Mouse (Mus musculus) liver, embryonic 12.5 days (tissue): ENCODE results near the gene Thbs4. TPM values are rescaled to one million over a fixed set of nuclear protein-coding genes. Genes with fewer than 3 reads are reported as not detected.

Source experiments
- ATAC-seq: fragments of 200-750 bp; cut with Nextera tagmentation; 2 replicates; pipeline ENCODE4 v1.8.0; 2017; ENCODE audit warnings: moderate number of reproducible peaks, mild to moderate bottlenecking, moderate library complexity
- H3K27ac ChIP-seq: fragments of 300-500 bp; sonication (generic); 2 replicates; pipeline ENCODE4 v1.5.1; 2016; ENCODE audit warnings: mild to moderate bottlenecking
- H3K27me3 ChIP-seq: fragments of 300-500 bp; sonication (generic); replicated peaks from 2 replicates; pipeline ENCODE4 v1.6.1; 2016; ENCODE audit warnings: mild to moderate bottlenecking, moderate library complexity
- H3K36me3 ChIP-seq: fragments of 300-500 bp; sonication (generic); 2 replicates; pipeline ENCODE4 v1.6.1; 2016; ENCODE audit warnings: mild to moderate bottlenecking, moderate library complexity
- H3K4me1 ChIP-seq: fragments of 300-500 bp; sonication (generic); 2 replicates; pipeline ENCODE4 v1.6.1; 2016
- H3K4me2 ChIP-seq: fragments of 300-500 bp; sonication (generic); 2 replicates; pipeline ENCODE4 v1.6.1; 2016; ENCODE audit warnings: mild to moderate bottlenecking, moderate library complexity
- H3K4me3 ChIP-seq: fragments of 300-500 bp; sonication (generic); 2 replicates; pipeline ENCODE4 v1.5.1; 2016; ENCODE audit warnings: mild to moderate bottlenecking, moderate library complexity
- H3K9ac ChIP-seq: fragments of 300-500 bp; sonication (generic); 2 replicates; pipeline ENCODE4 v1.6.1; 2016; ENCODE audit warnings: mild to moderate bottlenecking, moderate library complexity
- H3K9me3 ChIP-seq: fragments of 300-500 bp; sonication (generic); replicated peaks from 2 replicates; pipeline ENCODE4 v1.6.1; 2016; ENCODE audit warnings: mild to moderate bottlenecking, moderate library complexity
- WGBS: fragments of 180-500 bp; shearing (Covaris S2); methylation state at CpG from one replicate; pipeline ENCODE4 v1.1.7; 2016; ENCODE audit not compliant: insufficient replicate concordance; 5-methylcytosine and 5-hydroxymethylcytosine counted together
- polyA plus RNA-seq: library from polyadenylated mRNA; unstranded; fragments of >200 nt; fragmentation: Nextera tagmentation; extraction: Ambion mirVana; gene quantifications from 2 replicates; pipeline ENCODE4 v1.2.1, GENCODE M21; 2016

The Thbs4 gene
- polyA plus RNA-seq, 1 experiment from 2014 or later: 0.13 TPM

GRCm38 (mm10) chr13:92736516-92737300, 57.9 kb downstream of the Thbs4 start:
- Histone ChIP-seq H3K4me1 (peaks cover 20% of the 10 kb centered on the region), H3K4me2 (no peak overlapping the region), H3K9ac (no peak overlapping the region), H3K36me3 (no peaks in the 10 kb centered on the region), H3K9me3 (no peaks in the 10 kb centered on the region), H3K27ac (no peak overlapping the region), H3K27me3 (peaks cover 8% of the 10 kb centered on the region; the same call in 1 of the 2 replicates), H3K4me3 (no peak overlapping the region)
- no peak for ATAC-seq
- 62% methylated on average over 11 of the region's 11 CpGs for WGBS

GRCm38 (mm10) chr13:92735693-92736092, 58.9 kb downstream of the Thbs4 start:
- H3K9me3 ChIP-seq: no peaks in the 10 kb centered on the region
- WGBS: 78% methylated on average over 1 of the region's 1 CpGs
- peaks cover 12% of the 10 kb centered on the region; the same call in 1 of the 2 replicates for H3K4me1 ChIP-seq
- H3K4me2 ChIP-seq: no peak overlapping the region
- H3K36me3 ChIP-seq: no peaks in the 10 kb centered on the region
- no peak for ATAC-seq
- H3K9ac ChIP-seq: no peak overlapping the region
- no peak overlapping the region for H3K27ac ChIP-seq
- no peak overlapping the region for H3K4me3 ChIP-seq
- H3K27me3 ChIP-seq: peaks cover 8% of the 10 kb centered on the region; the same call in 1 of the 2 replicates

DNA sequence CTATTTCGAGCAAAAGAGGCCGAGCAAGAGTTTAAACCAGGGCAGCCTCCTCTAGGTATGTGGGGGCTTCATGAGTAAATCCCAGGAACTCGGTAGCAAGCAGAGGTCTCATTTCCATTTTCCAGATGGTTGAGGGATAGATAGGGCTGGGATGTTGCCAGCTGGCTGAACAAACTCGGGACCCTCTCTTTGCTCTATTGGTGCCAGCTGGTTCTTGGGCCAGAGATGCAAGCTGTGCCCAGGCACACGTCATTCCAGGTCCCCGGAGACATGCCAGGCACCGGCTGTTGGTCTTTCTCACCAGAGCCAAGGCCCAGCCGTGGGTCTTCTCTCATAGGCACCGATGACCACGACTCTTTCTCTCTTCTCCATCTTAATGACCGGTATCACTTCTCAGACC, 60.9 kb downstream of the Thbs4 start:
- H3K9ac ChIP-seq: no peak overlapping the region

GRCm38 (mm10) chr13:92733252-92733651, 61.4 kb downstream of the Thbs4 start:
- H3K9ac ChIP-seq: no peak overlapping the region
- peak overlapping the region; percentile 40 for H3K4me2 ChIP-seq
- H3K36me3 ChIP-seq: no peaks in the 10 kb centered on the region
- H3K27me3 ChIP-seq: peaks cover 8% of the 10 kb centered on the region; the same call in 1 of the 2 replicates
- H3K4me1 ChIP-seq: peaks cover 9% of the 10 kb centered on the region; the same call in 1 of the 2 replicates
- no peaks in the 10 kb centered on the region for H3K9me3 ChIP-seq
- peak; percentile 60; the same call in 1 of the 2 replicates for ATAC-seq
- H3K27ac ChIP-seq: no peak overlapping the region
- WGBS: 27% methylated on average over 9 of the region's 9 CpGs
- no peak overlapping the region for H3K4me3 ChIP-seq

More for the DNA sequence above, 60.9 kb downstream of the Thbs4 start:
- no peak overlapping the region for H3K27ac ChIP-seq
- peaks cover 8% of the 10 kb centered on the region; the same call in 1 of the 2 replicates for H3K27me3 ChIP-seq
- 75% methylated on average over 11 of the region's 11 CpGs for WGBS
- no peak overlapping the region for H3K4me3 ChIP-seq
- H3K4me2 ChIP-seq: peak overlapping the region; percentile 40
- peaks cover 11% of the 10 kb centered on the region; the same call in 1 of the 2 replicates for H3K4me1 ChIP-seq
- no peaks in the 10 kb centered on the region for H3K36me3 ChIP-seq
- ATAC-seq: no peak
- H3K9me3 ChIP-seq: no peaks in the 10 kb centered on the region

- no peaks in the 10 kb centered on the region for H3K36me3 ChIP-seq
- no peak for ATAC-seq
- no peaks in the 10 kb centered on the region for H3K9me3 ChIP-seq
- 76% methylated on average over 5 of the region's 5 CpGs for WGBS
- no peak overlapping the region for H3K4me3 ChIP-seq
- H3K4me2 ChIP-seq: no peak overlapping the region
- H3K27ac ChIP-seq: no peak overlapping the region
- peaks cover 11% of the 10 kb centered on the region for H3K4me1 ChIP-seq
- no peak overlapping the region for H3K9ac ChIP-seq
- H3K27me3 ChIP-seq: peaks cover 8% of the 10 kb centered on the region; the same call in 1 of the 2 replicates
Observed at GRCm38 (mm10) chr13:92732836-92733235, 61.8 kb downstream of the Thbs4 start.

DNA sequence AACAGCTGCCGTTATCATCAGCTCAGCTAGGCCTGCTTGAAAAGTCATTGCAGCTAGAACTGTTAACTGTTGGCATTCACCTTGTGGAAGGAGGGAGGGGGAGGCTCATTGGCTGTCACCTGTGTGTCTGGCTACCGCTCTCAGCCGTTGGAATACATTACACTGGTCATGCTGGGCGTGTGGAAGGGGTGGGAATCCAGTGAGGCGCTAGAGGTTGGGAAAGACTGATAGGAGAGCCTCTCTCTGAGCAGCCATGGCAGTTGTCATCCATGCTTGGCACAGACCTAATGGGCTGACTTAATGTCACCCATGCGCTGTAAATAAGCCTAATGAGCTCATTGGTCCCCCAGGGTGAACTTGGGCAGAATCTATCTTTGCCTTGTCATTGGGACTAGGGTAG, 62.8 kb downstream of the Thbs4 start:
- no peak overlapping the region for H3K9ac ChIP-seq
- H3K36me3 ChIP-seq: no peaks in the 10 kb centered on the region
- H3K9me3 ChIP-seq: no peaks in the 10 kb centered on the region
- ATAC-seq: no peak
- H3K4me1 ChIP-seq: peaks cover 16% of the 10 kb centered on the region
- H3K27me3 ChIP-seq: peaks cover 8% of the 10 kb centered on the region; the same call in 1 of the 2 replicates
- 65% methylated on average over 6 of the region's 6 CpGs for WGBS
- H3K4me2 ChIP-seq: no peak overlapping the region
- H3K4me3 ChIP-seq: no peak overlapping the region
- no peak overlapping the region for H3K27ac ChIP-seq

DNA sequence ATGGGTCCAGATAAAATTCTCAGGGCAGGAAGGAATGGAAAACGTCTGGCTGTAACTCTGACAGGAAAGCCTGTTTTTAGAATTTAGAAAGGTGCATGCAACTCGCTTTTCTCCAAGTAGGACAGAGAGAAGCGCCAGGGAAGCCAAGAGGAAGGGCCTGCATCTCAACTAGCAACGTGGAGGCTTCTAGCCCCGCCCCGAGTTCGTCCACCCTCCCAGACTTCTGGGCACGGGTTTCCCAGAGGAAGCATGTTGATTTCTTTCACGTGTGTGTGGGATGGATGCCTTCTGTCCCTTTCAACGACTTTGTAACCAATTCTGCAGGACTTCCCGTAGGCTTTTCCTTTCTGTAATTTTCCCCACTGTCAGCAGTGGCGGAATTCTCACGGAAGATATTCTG, 64.8 kb downstream of the Thbs4 start:
- Histone ChIP-seq H3K27ac (no peak overlapping the region), H3K36me3 (no peaks in the 10 kb centered on the region), H3K4me3 (no peak overlapping the region), H3K4me2 (no peak overlapping the region), H3K27me3 (peaks cover 11% of the 10 kb centered on the region; the same call in 1 of the 2 replicates), H3K9ac (no peak overlapping the region), H3K9me3 (no peaks in the 10 kb centered on the region), H3K4me1 (peaks cover 16% of the 10 kb centered on the region)
- no peak for ATAC-seq
- 51% methylated on average over 13 of the region's 13 CpGs for whole genome bisulfite sequencing

- no peak for ATAC-seq
Observed at GRCm38 (mm10) chr13:92722389-92722788, 72.2 kb downstream of the Thbs4 start.

DNA sequence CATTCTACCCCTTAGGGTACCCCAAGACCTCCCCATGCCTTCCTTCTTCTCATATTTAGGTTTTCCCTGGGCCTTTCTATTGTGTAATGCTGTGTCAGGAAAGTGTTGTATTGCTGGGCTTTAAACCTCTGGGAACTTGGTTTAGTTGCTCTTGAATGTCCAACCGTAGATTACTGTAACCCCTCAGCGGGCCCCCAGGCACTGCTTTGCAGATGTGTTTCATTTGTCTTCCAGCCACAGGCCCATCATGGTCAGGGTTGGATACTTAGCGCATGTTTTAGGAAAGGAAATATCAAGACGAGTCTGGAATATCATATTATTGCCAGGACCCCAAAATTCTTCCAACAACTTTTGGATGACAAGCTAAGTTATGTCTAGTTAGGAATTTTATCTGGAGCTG, 73.6 kb downstream of the Thbs4 start:
- Histone ChIP-seq H3K27me3 (peaks cover 7% of the 10 kb centered on the region; the same call in 1 of the 2 replicates), H3K9me3 (no peaks in the 10 kb centered on the region), H3K27ac (no peak overlapping the region), H3K9ac (no peak overlapping the region), H3K36me3 (no peaks in the 10 kb centered on the region), H3K4me2 (no peak overlapping the region), H3K4me1 (no peaks in the 10 kb centered on the region), H3K4me3 (no peak overlapping the region)
- ATAC-seq: no peak
- 71% methylated on average over 4 of the region's 4 CpGs for WGBS

More at GRCm38 (mm10) chr13:92722389-92722788, 72.2 kb downstream of the Thbs4 start:
- Histone ChIP-seq H3K4me1 (0 out of 2 replicates have a peak, but pooled peaks cover under 1% of the 10 kb centered on the region), H3K27ac (no peak overlapping the region), H3K4me2 (no peak overlapping the region), H3K4me3 (no peak overlapping the region), H3K9me3 (no peaks in the 10 kb centered on the region), H3K27me3 (peaks cover 7% of the 10 kb centered on the region; the same call in 1 of the 2 replicates), H3K9ac (no peak overlapping the region), H3K36me3 (no peaks in the 10 kb centered on the region)
- 33% methylated on average over 5 of the region's 5 CpGs for WGBS

DNA sequence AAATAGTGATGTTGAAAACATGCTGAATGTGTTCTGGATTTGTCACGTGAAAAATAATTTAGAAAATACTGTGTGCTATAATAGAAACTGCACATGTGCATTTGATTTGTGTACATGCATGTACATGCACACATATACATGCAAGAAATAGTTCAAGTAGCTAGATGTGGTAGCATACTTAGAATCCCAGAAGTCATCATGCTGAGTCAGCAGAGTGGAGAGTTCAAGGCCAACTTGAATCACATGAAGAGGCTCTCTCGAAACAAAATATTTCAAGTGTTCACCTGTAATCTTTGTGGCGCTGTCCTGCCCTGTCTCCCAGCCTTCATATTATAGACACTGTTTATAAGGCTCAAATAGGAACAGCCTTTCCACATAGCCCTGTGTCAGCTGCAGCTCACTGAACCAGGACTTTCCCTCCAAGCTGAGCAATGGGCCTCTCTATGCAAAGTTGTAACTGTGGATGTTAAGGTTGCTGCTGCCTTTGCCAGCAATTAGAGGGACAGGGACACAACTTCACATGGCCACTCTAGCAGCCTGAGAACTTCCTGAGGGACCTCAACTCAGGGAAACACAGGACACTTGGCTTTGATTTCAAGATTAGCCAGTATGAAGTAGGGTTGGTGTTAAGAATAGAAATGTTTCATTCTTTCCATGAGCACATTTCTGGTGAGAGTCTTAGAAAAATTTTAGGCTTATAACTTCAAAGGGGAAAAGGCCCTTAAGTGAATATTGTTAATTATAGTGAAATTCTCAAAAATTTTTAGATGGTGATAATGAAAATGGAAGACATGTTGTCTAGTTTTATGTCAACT, 76.6 kb downstream of the Thbs4 start:
- 77% methylated on average over 3 of the region's 3 CpGs for WGBS
- Histone ChIP-seq H3K27me3 (peaks cover 4% of the 10 kb centered on the region; the same call in 1 of the 2 replicates), H3K9ac (no peak overlapping the region), H3K27ac (no peak overlapping the region), H3K9me3 (no peaks in the 10 kb centered on the region), H3K36me3 (0 out of 2 replicates have a peak, but pooled peaks cover 2% of the 10 kb centered on the region), H3K4me3 (no peak overlapping the region), H3K4me2 (no peak overlapping the region), H3K4me1 (0 out of 2 replicates have a peak, but pooled peaks cover 1% of the 10 kb centered on the region)
- no peak for ATAC-seq

GRCm38 (mm10) chr13:92712619-92713018, 82.0 kb downstream of the Thbs4 start:
- no peaks in the 10 kb centered on the region for H3K9me3 ChIP-seq
- H3K9ac ChIP-seq: no peak overlapping the region
- H3K36me3 ChIP-seq: peaks cover 45% of the 10 kb centered on the region
- H3K4me2 ChIP-seq: no peak overlapping the region
- ATAC-seq: peak; percentile 68
- no peak overlapping the region for H3K4me3 ChIP-seq
- no peaks in the 10 kb centered on the region for H3K27me3 ChIP-seq
- H3K4me1 ChIP-seq: peaks cover 20% of the 10 kb centered on the region; the same call in 1 of the 2 replicates
- 53% methylated on average over 4 of the region's 4 CpGs for WGBS
- no peak overlapping the region for H3K27ac ChIP-seq
